22 mouse cellular contexts compared by ENCODE assay signal in the genomic region with DNA sequence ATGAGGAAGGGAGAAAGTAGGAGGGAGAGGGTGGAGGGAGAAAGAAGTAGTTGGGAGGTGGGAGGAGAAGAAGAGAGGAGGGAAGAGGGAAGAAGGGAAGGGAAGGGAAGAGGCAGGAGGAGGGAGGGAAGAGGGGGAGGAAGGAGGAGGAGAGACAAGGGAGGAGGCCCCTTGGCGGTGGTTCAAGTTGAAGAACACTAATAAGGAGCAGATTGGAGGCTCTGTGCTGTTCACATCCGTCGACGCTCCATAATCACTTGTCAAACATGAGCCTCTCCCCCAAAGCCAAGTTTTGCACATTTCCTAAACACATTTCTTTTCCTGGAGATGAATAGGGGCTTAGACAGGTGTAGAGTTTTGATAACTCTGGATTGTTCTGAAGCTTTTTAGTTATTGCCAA.
A peak's percentile ranks its signal among the peaks of the same experiment; 100 is the strongest.
DNase-seq lines count a peak whose midpoint lies in the region; ATAC-seq and TF ChIP-seq lines count a peak whose summit lies in the region.
"Had no signal": no experiment of that assay in that cellular context is flagged by ENCODE, and none has a peak within 500 bp of the region (broad histone marks: within the 10 kb centered on the region; RNA-seq: fewer than 3 reads in every experiment).

No protein-coding gene starts in this region.

- no peak for TF ChIP-seq CTCF in stomach, postnatal 0 days (IDR thresholded peaks at IDR 0.05; ENCODE audit: low read depth)

- peak; percentile 58 for DNase-seq in embryonic facial prominence, embryonic 11.5 days (ENCODE audit: low spot score)
- DNase-seq in embryonic facial prominence, embryonic 10.5 days (ENCODE audit: low spot score), result no peak
- DNase-seq in kidney, postnatal 10 days, result peak; percentile 27
- no peak for DNase-seq in kidney, postnatal 14 days
- no peak for DNase-seq in stomach, postnatal 0 days (ENCODE audit: low spot score)
- DNase-seq in adrenal gland, adult 8-10 months, result no peak
- DNase-seq in midbrain, embryonic 14.5 days, result no peak
- DNase-seq: adrenal gland, postnatal 25 days; cerebellum, adult 18-20 months; cerebellum, postnatal 36 days; gastrocnemius, postnatal 10 days; heart, adult 11 months; right cerebral cortex, postnatal 25 days; thymus, postnatal 14 days had no signal

- no peak overlapping the region for H3K4me3 ChIP-seq in embryonic facial prominence, embryonic 11.5 days (ENCODE audit: low read depth, low read length)
- no peak overlapping the region for H3K4me3 ChIP-seq in embryonic facial prominence, embryonic 10.5 days
- no peak overlapping the region for H3K4me3 ChIP-seq in stomach, embryonic 14.5 days (ENCODE audit: low read depth, low read length)
- no peak overlapping the region for H3K4me3 ChIP-seq in stomach, postnatal 0 days (ENCODE audit: low read depth, low read length)
- H3K4me3 ChIP-seq in midbrain, embryonic 14.5 days (replicated peaks; ENCODE audit: low read depth, low read length), result no peak overlapping the region
- H3K4me3 ChIP-seq: heart, embryonic 13.5 days; intestine, embryonic 15.5 days; kidney, embryonic 15.5 days; limb, embryonic 15.5 days had no signal

- no peak overlapping the region for H3K4me2 ChIP-seq in embryonic facial prominence, embryonic 11.5 days (ENCODE audit: low read depth, low read length)
- no peak overlapping the region for H3K4me2 ChIP-seq in stomach, embryonic 14.5 days (replicated peaks; ENCODE audit: low read depth, low read length)
- no peak overlapping the region for H3K4me2 ChIP-seq in stomach, postnatal 0 days (replicated peaks; ENCODE audit: low read depth)
- no peak overlapping the region for H3K4me2 ChIP-seq in midbrain, embryonic 14.5 days (ENCODE audit: low read length)
- H3K4me2 ChIP-seq: heart, embryonic 13.5 days; hindbrain, embryonic 14.5 days; intestine, embryonic 15.5 days; kidney, embryonic 15.5 days; limb, embryonic 15.5 days had no signal

- no peaks in the 10 kb centered on the region for H3K27me3 ChIP-seq in embryonic facial prominence, embryonic 11.5 days (ENCODE audit: control insufficient read depth, insufficient read depth, low read length)
- H3K27me3 ChIP-seq in embryonic facial prominence, embryonic 10.5 days (replicated peaks; ENCODE audit: low read depth, poor library complexity, severe bottlenecking), result 0 out of 2 replicates have a peak, but pooled peaks cover 4% of the 10 kb centered on the region
- no peaks in the 10 kb centered on the region for H3K27me3 ChIP-seq in stomach, embryonic 14.5 days (ENCODE audit: control insufficient read depth, insufficient read depth, low read length)
- no peaks in the 10 kb centered on the region for H3K27me3 ChIP-seq in stomach, postnatal 0 days (ENCODE audit: control insufficient read depth, insufficient read depth, low read length)
- H3K27me3 ChIP-seq in midbrain, embryonic 14.5 days (ENCODE audit: control insufficient read depth, insufficient read depth, low read length), result no peaks in the 10 kb centered on the region
- H3K27me3 ChIP-seq: heart, embryonic 13.5 days; intestine, embryonic 15.5 days had no signal

- WGBS in embryonic facial prominence, embryonic 11.5 days, result 44% methylated on average over 4 of the region's 4 CpGs
- 44% methylated on average over 4 of the region's 4 CpGs for WGBS in embryonic facial prominence, embryonic 10.5 days
- 12% methylated on average over 4 of the region's 4 CpGs for WGBS in stomach, embryonic 14.5 days
- whole genome bisulfite sequencing in stomach, postnatal 0 days, result 10% methylated on average over 4 of the region's 4 CpGs
- WGBS in midbrain, embryonic 14.5 days, result 70% methylated on average over 4 of the region's 4 CpGs

- no peak overlapping the region for H3K27ac ChIP-seq in embryonic facial prominence, embryonic 11.5 days (replicated peaks; ENCODE audit: low read depth, low read length)
- H3K27ac ChIP-seq in embryonic facial prominence, embryonic 10.5 days (replicated peaks), result no peak overlapping the region
- no peak overlapping the region for H3K27ac ChIP-seq in stomach, embryonic 14.5 days (ENCODE audit: low read length)
- H3K27ac ChIP-seq in stomach, postnatal 0 days (replicated peaks), result no peak overlapping the region
- H3K27ac ChIP-seq in midbrain, embryonic 14.5 days (replicated peaks; ENCODE audit: low read depth, low read length), result no peak overlapping the region
- H3K27ac ChIP-seq: heart, embryonic 13.5 days; hindbrain, embryonic 14.5 days; intestine, embryonic 15.5 days; kidney, embryonic 15.5 days; limb, embryonic 15.5 days had no signal

- H3K9ac ChIP-seq in embryonic facial prominence, embryonic 11.5 days (replicated peaks; ENCODE audit: low read length), result no peak overlapping the region
- no peak overlapping the region for H3K9ac ChIP-seq in stomach, embryonic 14.5 days (replicated peaks; ENCODE audit: low read depth, low read length)
- no peak overlapping the region for H3K9ac ChIP-seq in stomach, postnatal 0 days (ENCODE audit: low read length)
- H3K9ac ChIP-seq in midbrain, embryonic 14.5 days (replicated peaks; ENCODE audit: low read length), result no peak overlapping the region
- H3K9ac ChIP-seq: heart, embryonic 13.5 days; hindbrain, embryonic 14.5 days; intestine, embryonic 15.5 days; kidney, embryonic 15.5 days; limb, embryonic 15.5 days had no signal

- H3K4me1 ChIP-seq in embryonic facial prominence, embryonic 11.5 days (ENCODE audit: control insufficient read depth, insufficient read depth, low read length), result no peaks in the 10 kb centered on the region
- peaks cover 28% of the 10 kb centered on the region for H3K4me1 ChIP-seq in embryonic facial prominence, embryonic 10.5 days
- H3K4me1 ChIP-seq in stomach, embryonic 14.5 days (ENCODE audit: control insufficient read depth, insufficient read depth, low read length), result peaks cover 13% of the 10 kb centered on the region
- H3K4me1 ChIP-seq in stomach, postnatal 0 days (replicated peaks; ENCODE audit: control insufficient read depth, insufficient read depth), result no peaks in the 10 kb centered on the region; the same call in 1 of the 2 replicates
- H3K4me1 ChIP-seq in midbrain, embryonic 14.5 days (ENCODE audit: control insufficient read depth, insufficient read depth, low read length), result 0 out of 2 replicates have a peak, but pooled peaks cover under 1% of the 10 kb centered on the region

- ATAC-seq in embryonic facial prominence, embryonic 11.5 days (replicated peaks; ENCODE audit: insufficient number of reproducible peaks, low FRiP score, low TSS enrichment, low read depth), result no peak
- 0 out of 2 replicates have a peak, but pooled peaks have one; percentile 33 for ATAC-seq in stomach, embryonic 14.5 days (ENCODE audit: insufficient number of reproducible peaks, insufficient read depth, low FRiP score, low read depth)
- ATAC-seq in stomach, postnatal 0 days (ENCODE audit: low FRiP score, low TSS enrichment), result no peak; the same call in 1 of the 2 replicates
- no peak for ATAC-seq in midbrain, embryonic 14.5 days (ENCODE audit: low FRiP score, low TSS enrichment)
- ATAC-seq: activated CD4-positive, CD25-positive, alpha-beta regulatory T cell, adult 4 months; CD4-positive, CD25-positive, alpha-beta regulatory T cell, adult 4 months; intestine, embryonic 15.5 days had no signal

- TF ChIP-seq EP300 in stomach, postnatal 0 days (optimal IDR thresholded peaks at IDR 0.05), result no peak

- no peaks in the 10 kb centered on the region for H3K36me3 ChIP-seq in embryonic facial prominence, embryonic 11.5 days (replicated peaks; ENCODE audit: control insufficient read depth, insufficient read depth, low read depth, low read length)
- no peaks in the 10 kb centered on the region for H3K36me3 ChIP-seq in embryonic facial prominence, embryonic 10.5 days (replicated peaks)
- no peaks in the 10 kb centered on the region for H3K36me3 ChIP-seq in stomach, embryonic 14.5 days (ENCODE audit: control insufficient read depth, insufficient read depth, low read length)
- no peaks in the 10 kb centered on the region for H3K36me3 ChIP-seq in stomach, postnatal 0 days (ENCODE audit: control insufficient read depth, insufficient read depth, low read length)
- H3K36me3 ChIP-seq in midbrain, embryonic 14.5 days (ENCODE audit: control insufficient read depth, insufficient read depth, low read length), result no peaks in the 10 kb centered on the region
- H3K36me3 ChIP-seq: heart, embryonic 13.5 days; intestine, embryonic 15.5 days; kidney, embryonic 15.5 days; limb, embryonic 15.5 days had no signal

- H3K9me3 ChIP-seq in embryonic facial prominence, embryonic 11.5 days (replicated peaks; ENCODE audit: control insufficient read depth, low read length), result no peaks in the 10 kb centered on the region
- no peaks in the 10 kb centered on the region for H3K9me3 ChIP-seq in embryonic facial prominence, embryonic 10.5 days
- H3K9me3 ChIP-seq in stomach, embryonic 14.5 days (ENCODE audit: control insufficient read depth, low read depth, low read length), result no peaks in the 10 kb centered on the region
- no peaks in the 10 kb centered on the region for H3K9me3 ChIP-seq in stomach, postnatal 0 days (ENCODE audit: control insufficient read depth, low read length)
- no peaks in the 10 kb centered on the region for H3K9me3 ChIP-seq in midbrain, embryonic 14.5 days (ENCODE audit: control insufficient read depth, low read length)
- H3K9me3 ChIP-seq: heart, embryonic 13.5 days; intestine, embryonic 15.5 days; kidney, embryonic 15.5 days; limb, embryonic 15.5 days had no signal

Comparison
In these comparisons a context has a peak if more than half of its experiments do, and no peak if none do; other contexts are left out.
1. DNase-seq: peak in embryonic facial prominence, embryonic 11.5 days (single experiment) and kidney, postnatal 10 days (single experiment); none in embryonic facial prominence, embryonic 10.5 days (single experiment), kidney, postnatal 14 days (single experiment), stomach, postnatal 0 days (single experiment), adrenal gland, adult 8-10 months (single experiment) and midbrain, embryonic 14.5 days (single experiment).